Mouse (Mus musculus) MEL (cell line): ENCODE measurements around the gene 4930455H04Rik. TPM values are rescaled to one million over a fixed set of nuclear protein-coding genes. Genes with fewer than 3 reads are reported as not detected.

Source experiments
- DNase-seq: peaks from one replicate; pipeline ENCODE4 v3.0.0; 2011; ENCODE audit warnings: low read depth, low spot score
- H3K27ac ChIP-seq: 2 replicates; pipeline ENCODE4 v1.5.1; 2012; ENCODE audit warnings: low read depth, mild to moderate bottlenecking, control low read depth, low read length, moderate library complexity; ENCODE audit not compliant: control insufficient read depth
- H3K27me3 ChIP-seq, 2 experiments: fragments of 150-350 bp in 1 of 2; sonication (generic) in 1 of 2; 2 replicates each; pipeline ENCODE4 v1.6.1; 2012; ENCODE audit warnings: low read length in 2 of 2, mild to moderate bottlenecking in 2 of 2, improper control_type of control experiment in 1 of 2, moderate library complexity in 1 of 2; ENCODE audit not compliant: insufficient read depth in 2 of 2, control insufficient read depth in 1 of 2
- H3K36me3 ChIP-seq, 2 experiments: 2 replicates each; pipeline ENCODE4 v1.6.1; 2012 to 2014; ENCODE audit warnings: low read length in 2 of 2, improper control_type of control experiment in 1 of 2, inconsistent platforms in 1 of 2, mild to moderate bottlenecking in 1 of 2; ENCODE audit not compliant: insufficient read depth in 2 of 2, control insufficient read depth in 1 of 2
- H3K4me1 ChIP-seq, 2 experiments: fragments of 150-350 bp in 1 of 2; sonication (generic) in 1 of 2; 2 replicates each; pipeline ENCODE4 v1.6.1; 2012; ENCODE audit warnings: low read length in 2 of 2, improper control_type of control experiment in 1 of 2, mild to moderate bottlenecking in 1 of 2; ENCODE audit not compliant: insufficient read depth in 2 of 2, control insufficient read depth in 1 of 2
- H3K4me3 ChIP-seq, 2 experiments: fragments of 150-350 bp in 1 of 2; sonication (generic) in 1 of 2; 2 replicates each; pipeline ENCODE4 v1.5.1; 2012; ENCODE audit warnings: low read depth in 2 of 2, low read length in 2 of 2, mild to moderate bottlenecking in 2 of 2, moderate library complexity in 2 of 2, control low read depth in 1 of 2, improper control_type of control experiment in 1 of 2; ENCODE audit not compliant: control insufficient read depth in 1 of 2, insufficient read depth in 1 of 2
- H3K79me2 ChIP-seq: 2 replicates; pipeline ENCODE4 v1.6.1; 2012; ENCODE audit warnings: mild to moderate bottlenecking, low read length, moderate library complexity; ENCODE audit not compliant: control insufficient read depth, poor library complexity, insufficient read depth
- H3K9ac ChIP-seq: 2 replicates; pipeline ENCODE4 v1.6.1; 2012; ENCODE audit warnings: low read depth, mild to moderate bottlenecking, control low read depth, low read length, moderate library complexity; ENCODE audit not compliant: control insufficient read depth, poor library complexity, severe bottlenecking
- H3K9me3 ChIP-seq: fragments of 150-350 bp; sonication (generic); replicated peaks from 2 replicates; pipeline ENCODE4 v1.6.1; 2012; ENCODE audit warnings: mild to moderate bottlenecking, low read length, improper control_type of control experiment, moderate library complexity; ENCODE audit not compliant: insufficient read depth
- ELF1 ChIP-seq: IDR thresholded peaks from 2 replicates; pipeline ENCODE4 v1.6.1; 2014; ENCODE audit warnings: low read depth, mild to moderate bottlenecking, inconsistent platforms, low read length, improper control_type of control experiment, moderate library complexity
- EP300 ChIP-seq, 2 experiments: IDR thresholded peaks; 2 replicates each; pipeline ENCODE4 v1.6.1; 2011; ENCODE audit warnings: improper control_type of control experiment in 2 of 2, low read length in 2 of 2, low read depth in 1 of 2, mild to moderate bottlenecking in 1 of 2
- ETS1 ChIP-seq: IDR thresholded peaks from 2 replicates; pipeline ENCODE4 v1.6.1; 2012; ENCODE audit warnings: low read depth, mild to moderate bottlenecking, inconsistent platforms, low read length, improper control_type of control experiment, moderate library complexity
- GATA1 ChIP-seq: IDR thresholded peaks from 2 replicates; pipeline ENCODE4 v1.6.1; 2011; ENCODE audit warnings: low read depth, low read length, improper control_type of control experiment
- MAZ ChIP-seq: IDR thresholded peaks from 2 replicates; pipeline ENCODE4 v1.6.1; 2012; ENCODE audit warnings: low read depth, mild to moderate bottlenecking, inconsistent platforms, low read length, improper control_type of control experiment
- MEF2A ChIP-seq: IDR thresholded peaks from 2 replicates; pipeline ENCODE4 v1.6.1; 2014; ENCODE audit warnings: low read depth, mild to moderate bottlenecking, inconsistent platforms, low read length, improper control_type of control experiment; ENCODE audit not compliant: poor library complexity, insufficient replicate concordance, severe bottlenecking; ENCODE audit errors: extremely low read depth
- NRF1 ChIP-seq: IDR thresholded peaks from 2 replicates; pipeline ENCODE4 v1.6.1; 2014; ENCODE audit warnings: low read depth, mild to moderate bottlenecking, inconsistent platforms, low read length, improper control_type of control experiment, moderate library complexity; ENCODE audit not compliant: poor library complexity, insufficient read depth, severe bottlenecking
- POLR2A ChIP-seq, 2 experiments: IDR thresholded peaks; 2 replicates each; pipeline ENCODE4 v1.6.1; 2011 to 2012; ENCODE audit warnings: low read length in 2 of 2, mild to moderate bottlenecking in 2 of 2, control low read depth in 1 of 2, improper control_type of control experiment in 1 of 2, low read depth in 1 of 2, moderate library complexity in 1 of 2; ENCODE audit not compliant: control insufficient read depth in 1 of 2, insufficient read depth in 1 of 2, poor library complexity in 1 of 2
- POLR2AphosphoS5 ChIP-seq: IDR thresholded peaks from 2 replicates; pipeline ENCODE4 v1.6.1; 2012; ENCODE audit warnings: low read depth, borderline replicate concordance, mild to moderate bottlenecking, inconsistent platforms, low read length, moderate library complexity, mixed read lengths
- RAD21 ChIP-seq: IDR thresholded peaks from 2 replicates; pipeline ENCODE4 v1.6.1; 2011; ENCODE audit warnings: mild to moderate bottlenecking, low read depth, low read length, improper control_type of control experiment
- RCOR1 ChIP-seq: IDR thresholded peaks from 2 replicates; pipeline ENCODE4 v1.6.1; 2012; ENCODE audit warnings: low read depth, mild to moderate bottlenecking, inconsistent platforms, low read length, improper control_type of control experiment
- SIN3A ChIP-seq: IDR thresholded peaks from 2 replicates; pipeline ENCODE4 v1.6.1; 2012; ENCODE audit warnings: low read length, improper control_type of control experiment, inconsistent platforms
- TAL1 ChIP-seq: IDR thresholded peaks from 2 replicates; pipeline ENCODE4 v1.6.1; 2012; ENCODE audit warnings: mild to moderate bottlenecking, inconsistent platforms, low read length, moderate library complexity, mixed read lengths
- TCF12 ChIP-seq: IDR thresholded peaks from 2 replicates; pipeline ENCODE4 v1.6.1; 2014; ENCODE audit warnings: low read depth, mild to moderate bottlenecking, inconsistent platforms, low read length, improper control_type of control experiment, moderate library complexity
- UBTF ChIP-seq: IDR thresholded peaks from 2 replicates; pipeline ENCODE4 v1.6.1; 2012; ENCODE audit warnings: low read depth, mild to moderate bottlenecking, inconsistent platforms, low read length, improper control_type of control experiment, moderate library complexity, borderline replicate concordance; ENCODE audit not compliant: insufficient read depth
- USF2 ChIP-seq, 2 experiments: IDR thresholded peaks; 2 replicates each; pipeline ENCODE4 v1.6.1; 2011 to 2012; ENCODE audit warnings: improper control_type of control experiment in 2 of 2, low read length in 2 of 2, borderline replicate concordance in 1 of 2, inconsistent platforms in 1 of 2, low read depth in 1 of 2, mild to moderate bottlenecking in 1 of 2; ENCODE audit not compliant: insufficient read depth in 1 of 2
- ZC3H11A ChIP-seq: IDR thresholded peaks from 2 replicates; pipeline ENCODE4 v1.6.1; 2012; ENCODE audit warnings: low read depth, mild to moderate bottlenecking, inconsistent platforms, low read length, improper control_type of control experiment
- ZMIZ1 ChIP-seq: IDR thresholded peaks from 2 replicates; pipeline ENCODE4 v1.6.1; 2012; ENCODE audit warnings: low read depth, mild to moderate bottlenecking, inconsistent platforms, low read length, improper control_type of control experiment, moderate library complexity
- polyA plus RNA-seq, 2 experiments: library from polyadenylated mRNA; stranded (reverse) in 1 of 2; unstranded in 1 of 2; fragments of >175 nt in 1 of 2; fragments of >200 nt in 1 of 2; gene quantifications; 2 replicates each; pipeline versions ENCODE4 v1.2.1 to v1.2.4; 2012; ENCODE audit warnings: low replicate concordance in 2 of 2, low read depth in 1 of 2; ENCODE audit not compliant: insufficient read length in 2 of 2, insufficient read depth in 1 of 2, missing spikeins in 1 of 2
- total RNA-seq: library from RNA; depleted of rRNA; stranded (reverse); fragments of 300-350 nt; gene quantifications from 2 replicates; pipeline ENCODE4 v1.2.3, GENCODE M21; 2012

4930455H04Rik gene
- total and polyA plus RNA-seq, 3 experiments: not detected

- peak; percentile 56 for TF ChIP-seq RAD21
Observed at GRCm38 (mm10) chr3:116966225-116966624, 1.8 kb upstream of the 4930455H04Rik start (continued).

DNA sequence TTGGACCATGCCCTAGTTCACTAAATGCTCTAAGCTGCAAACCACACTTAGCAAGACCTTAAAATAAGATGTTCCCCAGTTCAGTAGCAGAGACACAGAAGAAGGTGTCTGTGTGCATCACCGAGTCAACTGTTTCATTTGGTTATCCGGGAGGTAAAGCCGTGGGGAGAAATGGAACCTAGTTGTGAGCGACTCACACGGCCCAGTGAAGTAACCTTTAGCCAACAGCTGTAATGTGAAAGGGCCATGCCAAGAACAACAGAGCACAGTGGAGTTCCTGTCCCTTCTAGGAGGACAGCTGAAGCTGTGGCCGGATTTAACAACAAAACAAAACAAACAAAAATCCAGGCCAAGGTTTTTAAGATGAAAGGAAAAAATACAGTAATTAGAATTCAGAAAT lies 1.3 kb upstream of the 4930455H04Rik start:
- no peaks in the 10 kb centered on the region for H3K9me3 ChIP-seq
- H3K4me1 ChIP-seq: no peaks in the 10 kb centered on the region
- no peak overlapping the region for H3K27ac ChIP-seq
- no peaks in the 10 kb centered on the region for H3K36me3 ChIP-seq
- H3K79me2 ChIP-seq: no peaks in the 10 kb centered on the region
- no peaks in the 10 kb centered on the region; a peak in 1 of 4 replicates for H3K27me3 ChIP-seq
- TF ChIP-seq TCF12 (no peak), RCOR1 (no peak), SIN3A (no peak), UBTF (no peak), POLR2A (IDR thresholded peaks at IDR 0.05; ENCODE audit: control insufficient read depth in 1 of 2, insufficient read depth in 1 of 2, low read depth in 1 of 2, low read length in 2 of 2, poor library complexity in 1 of 2) (no peak), GATA1 (no peak), ZMIZ1 (no peak), TAL1 (no peak), EP300 (IDR thresholded peaks at IDR 0.05; ENCODE audit: low read depth in 1 of 2, low read length in 2 of 2) (no peak)
- H3K9ac ChIP-seq: no peak overlapping the region
- DNase-seq: no peak
- no peak overlapping the region for H3K4me3 ChIP-seq

GRCm38 (mm10) chr3:116967436-116967835 lies 631 bp upstream of the 4930455H04Rik start:
- no peak overlapping the region for H3K27ac ChIP-seq
- no peaks in the 10 kb centered on the region for H3K9me3 ChIP-seq
- no peaks in the 10 kb centered on the region for H3K36me3 ChIP-seq
- no peak overlapping the region for H3K9ac ChIP-seq
- TF ChIP-seq MEF2A (no peak), USF2 (IDR thresholded peaks at IDR 0.05; ENCODE audit: borderline replicate concordance in 1 of 2, insufficient read depth in 1 of 2, low read depth in 1 of 2, low read length in 2 of 2) (no peak), ELF1 (no peak), POLR2AphosphoS5 (no peak), MAZ (no peak), ZC3H11A (no peak), NRF1 (no peak), ETS1 (no peak)
- TF ChIP-seq, all 39 proteins: peak for 0
- Histone ChIP-seq H3K79me2 (no peaks in the 10 kb centered on the region), H3K27me3 (no peaks in the 10 kb centered on the region; a peak in 1 of 4 replicates), H3K4me3 (no peak overlapping the region), H3K4me1 (peaks cover 0 to under 1% of the 10 kb centered on the region in 2 experiments; a peak in 2 of 4 replicates)
- DNase-seq: no peak
